Mouse (Mus musculus) midbrain, embryonic 10.5 days (tissue): ENCODE data around the gene Tent4a. TPM values are rescaled to one million over a fixed set of nuclear protein-coding genes. Genes with fewer than 3 reads are reported as not detected.

ENCODE experiments used
- DNase-seq: peaks from one replicate; pipeline ENCODE4 v3.0.0-alpha.2; 2017; ENCODE audit warnings: low spot score
- H3K27ac ChIP-seq: fragments of 300-500 bp; sonication (generic); replicated peaks from 2 replicates; pipeline ENCODE4 v1.5.1; 2016; ENCODE audit warnings: mild to moderate bottlenecking
- H3K27me3 ChIP-seq: fragments of 300-500 bp; sonication (generic); 2 replicates; pipeline ENCODE4 v1.6.1; 2016; ENCODE audit warnings: low read depth, mild to moderate bottlenecking; ENCODE audit not compliant: poor library complexity, severe bottlenecking
- H3K36me3 ChIP-seq: fragments of 300-500 bp; sonication (generic); 2 replicates; pipeline ENCODE4 v1.6.1; 2016; ENCODE audit warnings: mild to moderate bottlenecking, moderate library complexity
- H3K4me1 ChIP-seq: fragments of 300-500 bp; sonication (generic); 2 replicates; pipeline ENCODE4 v1.6.1; 2016
- H3K4me3 ChIP-seq: fragments of 300-500 bp; sonication (generic); 2 replicates; pipeline ENCODE4 v1.5.1; 2016; ENCODE audit warnings: mild to moderate bottlenecking, moderate library complexity
- H3K9me3 ChIP-seq: fragments of 300-500 bp; sonication (generic); replicated peaks from 2 replicates; pipeline ENCODE4 v1.6.1; 2016; ENCODE audit warnings: mild to moderate bottlenecking
- WGBS: fragments of 180-500 bp; shearing (Covaris S2); methylation state at CpG from one replicate; pipeline ENCODE4 v1.1.7; 2016; 5-methylcytosine and 5-hydroxymethylcytosine counted together
- polyA plus RNA-seq: library from polyadenylated mRNA; unstranded; fragments of >200 nt; fragmentation: Nextera tagmentation; extraction: Ambion mirVana; gene quantifications from 2 replicates; pipeline ENCODE4 v1.2.1, GENCODE M21; 2016

Tent4a gene
- polyA plus RNA-seq, 1 experiment from 2014 or later, result 4.9 TPM

- Histone ChIP-seq H3K27ac (no peak overlapping the region), H3K4me1 (peaks cover 31% of the 10 kb centered on the region), H3K4me3 (peak overlapping the region; percentile 49), H3K27me3 (peaks cover 72% of the 10 kb centered on the region), H3K9me3 (no peaks in the 10 kb centered on the region), H3K36me3 (no peaks in the 10 kb centered on the region)
- WGBS, result 4% methylated on average over 30 of the region's 30 CpGs
- DNase-seq, result peak; percentile 26
Measured at GRCm38 (mm10) chr13:69481634-69482505, 52.5 kb downstream of the Tent4a start.

- WGBS, result 13% methylated on average over 8 of the region's 8 CpGs
- no peak for DNase-seq
- Histone ChIP-seq H3K27ac (no peak overlapping the region), H3K36me3 (no peaks in the 10 kb centered on the region), H3K4me1 (peaks cover 22% of the 10 kb centered on the region), H3K4me3 (peak overlapping the region; percentile 49; the same call in 1 of the 2 replicates), H3K27me3 (peaks cover 64% of the 10 kb centered on the region), H3K9me3 (no peaks in the 10 kb centered on the region)
Measured at GRCm38 (mm10) chr13:69481026-69481425, 53.4 kb downstream of the Tent4a start.

DNA sequence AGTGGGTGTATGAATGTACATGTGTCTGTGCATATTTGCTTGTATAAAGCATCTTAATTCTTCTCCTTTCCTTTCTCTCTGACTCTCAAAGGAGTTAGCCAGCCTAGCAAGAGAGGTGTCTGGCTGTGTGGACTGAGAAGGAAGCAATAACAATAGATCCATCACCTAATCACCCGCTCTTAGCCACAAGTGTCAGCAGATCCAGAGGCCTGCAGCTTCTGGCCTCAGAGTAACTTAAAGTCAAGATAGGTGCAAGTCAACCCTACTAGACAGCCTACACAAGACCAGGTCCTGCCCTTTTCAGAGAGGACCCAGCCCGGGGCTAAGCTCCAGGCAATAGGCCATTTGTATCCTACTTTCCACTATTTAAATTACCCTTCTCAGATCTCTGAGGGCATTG is 54.5 kb downstream of the Tent4a start:
- no peak for DNase-seq
- Histone ChIP-seq H3K27me3 (peaks cover 52% of the 10 kb centered on the region), H3K4me1 (peaks cover 21% of the 10 kb centered on the region), H3K36me3 (no peaks in the 10 kb centered on the region), H3K9me3 (no peaks in the 10 kb centered on the region), H3K27ac (no peak overlapping the region), H3K4me3 (no peak overlapping the region)
- 77% methylated on average over 2 of the region's 2 CpGs for WGBS

- Histone ChIP-seq H3K27ac (no peak overlapping the region), H3K4me3 (no peak overlapping the region), H3K36me3 (no peaks in the 10 kb centered on the region), H3K9me3 (no peaks in the 10 kb centered on the region), H3K27me3 (peaks cover 42% of the 10 kb centered on the region), H3K4me1 (peaks cover 21% of the 10 kb centered on the region)
- 90% methylated on average over 6 of the region's 6 CpGs for WGBS
- DNase-seq, result no peak
Measured at GRCm38 (mm10) chr13:69478703-69479102, 55.7 kb downstream of the Tent4a start.

DNA sequence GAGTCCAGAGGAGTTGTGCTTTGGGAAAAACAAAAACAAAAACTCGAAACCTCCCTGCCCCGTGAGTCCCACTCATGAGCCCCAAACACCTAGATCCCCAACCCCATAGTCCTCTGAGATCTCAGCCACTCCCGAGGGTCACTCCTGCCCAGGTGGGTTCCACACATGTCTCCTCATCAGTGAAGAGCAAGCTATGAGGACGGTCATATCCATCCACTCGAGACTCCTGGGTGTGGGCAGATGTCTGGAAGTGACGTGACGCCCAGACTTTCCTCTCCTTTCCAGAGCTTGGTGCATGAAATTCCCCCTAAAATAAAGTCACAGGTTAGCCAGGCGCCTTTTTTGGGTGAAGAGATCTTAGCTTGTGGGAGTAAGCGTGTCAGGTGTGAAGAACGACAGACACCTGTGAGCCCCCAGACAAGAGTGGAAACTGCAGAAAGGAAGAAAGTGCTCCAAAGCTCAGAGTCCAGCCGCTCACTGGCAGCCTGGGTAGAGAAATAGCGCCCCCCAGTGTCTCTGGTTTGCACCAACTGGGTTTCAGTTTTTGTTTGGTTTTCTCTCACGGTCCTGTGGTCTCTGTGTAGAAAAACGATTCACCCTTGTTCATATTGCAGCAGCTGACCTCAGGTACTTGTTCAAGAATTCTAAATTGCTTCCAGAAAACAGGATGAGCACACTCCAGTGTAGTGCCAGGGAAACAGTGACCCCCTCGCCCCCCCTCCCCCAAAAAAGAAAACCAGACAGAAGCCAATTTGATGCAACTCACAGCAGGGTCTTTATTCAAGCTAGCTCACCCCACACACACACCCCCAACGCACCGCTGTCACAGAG is 73.6 kb downstream of the Tent4a start:
- peak; percentile 57 for DNase-seq
- WGBS, result 48% methylated on average over 17 of the region's 17 CpGs

GRCm38 (mm10) chr13:69459657-69460458 is 74.6 kb downstream of the Tent4a start:
- Histone ChIP-seq H3K4me1 (no peaks in the 10 kb centered on the region), H3K27me3 (no peaks in the 10 kb centered on the region), H3K27ac (no peak overlapping the region), H3K9me3 (no peaks in the 10 kb centered on the region), H3K36me3 (no peaks in the 10 kb centered on the region), H3K4me3 (no peak overlapping the region)
- 24% methylated on average over 8 of the region's 8 CpGs for WGBS
- peak; percentile 25 for DNase-seq

More for the DNA sequence above, 73.6 kb downstream of the Tent4a start:
- Histone ChIP-seq H3K4me3 (no peak overlapping the region), H3K27me3 (no peaks in the 10 kb centered on the region), H3K4me1 (no peaks in the 10 kb centered on the region), H3K9me3 (no peaks in the 10 kb centered on the region), H3K27ac (no peak overlapping the region), H3K36me3 (no peaks in the 10 kb centered on the region)

GRCm38 (mm10) chr13:69458891-69459290 is 75.5 kb downstream of the Tent4a start:
- 86% methylated on average over 2 of the region's 2 CpGs for WGBS

GRCm38 (mm10) chr13:69458461-69458860 is 76.0 kb downstream of the Tent4a start:
- no peaks in the 10 kb centered on the region for H3K36me3 ChIP-seq
- no peak for DNase-seq
- no peaks in the 10 kb centered on the region for H3K9me3 ChIP-seq
- no peaks in the 10 kb centered on the region for H3K27me3 ChIP-seq
- no peaks in the 10 kb centered on the region for H3K4me1 ChIP-seq
- H3K4me3 ChIP-seq, result no peak overlapping the region
- H3K27ac ChIP-seq, result no peak overlapping the region
- 94% methylated on average over 6 of the region's 6 CpGs for WGBS

More at GRCm38 (mm10) chr13:69458891-69459290, 75.5 kb downstream of the Tent4a start:
- Histone ChIP-seq H3K4me1 (no peaks in the 10 kb centered on the region), H3K4me3 (no peak overlapping the region), H3K9me3 (no peaks in the 10 kb centered on the region), H3K27me3 (no peaks in the 10 kb centered on the region), H3K36me3 (no peaks in the 10 kb centered on the region), H3K27ac (no peak overlapping the region)
- no peak for DNase-seq

DNA sequence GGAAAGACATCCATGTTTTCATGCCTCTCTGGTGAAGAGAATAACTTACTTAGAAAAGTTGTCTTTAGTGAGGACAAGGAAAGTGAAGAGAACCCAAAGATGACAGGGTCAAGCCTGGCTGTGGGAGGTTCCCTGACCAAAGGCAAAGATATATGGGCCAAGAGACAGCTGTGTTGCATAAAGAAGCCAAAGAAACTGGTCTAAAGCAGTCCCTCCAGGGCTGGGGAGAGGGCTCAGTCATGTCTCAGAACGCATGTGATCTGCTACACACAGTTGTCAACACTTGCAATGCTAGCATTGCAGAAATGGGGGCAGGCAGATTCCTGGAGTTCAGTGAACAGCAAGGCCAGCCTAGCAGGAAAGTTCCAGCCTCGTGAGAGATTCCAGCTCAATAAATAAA is 77.3 kb downstream of the Tent4a start:
- H3K27me3 ChIP-seq, result no peaks in the 10 kb centered on the region
- no peaks in the 10 kb centered on the region for H3K36me3 ChIP-seq
- DNase-seq, result no peak
- H3K4me3 ChIP-seq, result no peak overlapping the region
- H3K27ac ChIP-seq, result no peak overlapping the region
- H3K4me1 ChIP-seq, result no peaks in the 10 kb centered on the region
- H3K9me3 ChIP-seq, result no peaks in the 10 kb centered on the region
- 89% methylated on average over 2 of the region's 2 CpGs for WGBS

DNA sequence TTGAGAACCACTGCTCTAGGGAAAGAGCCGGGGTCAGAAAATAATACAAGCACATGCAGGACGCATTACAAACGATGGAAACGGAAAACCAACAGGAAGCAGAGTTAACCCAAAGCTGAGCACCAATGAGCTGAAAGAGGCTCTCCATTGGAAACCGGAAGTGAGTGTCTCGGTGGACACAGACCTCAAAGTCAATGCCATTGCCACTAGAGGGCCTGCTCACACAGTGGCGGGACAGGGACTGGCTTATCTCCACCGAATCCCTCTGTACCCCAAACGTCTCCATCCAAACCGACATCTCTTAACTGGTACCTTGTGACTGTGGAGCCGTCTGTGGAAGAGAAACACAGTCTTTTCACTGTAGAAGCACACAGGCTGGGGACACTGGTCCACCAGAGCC is 77.8 kb downstream of the Tent4a start:
- no peaks in the 10 kb centered on the region for H3K4me1 ChIP-seq
- no peak overlapping the region for H3K27ac ChIP-seq
- H3K36me3 ChIP-seq, result no peaks in the 10 kb centered on the region
- no peaks in the 10 kb centered on the region for H3K9me3 ChIP-seq
- H3K27me3 ChIP-seq, result no peaks in the 10 kb centered on the region
- DNase-seq, result no peak
- H3K4me3 ChIP-seq, result no peak overlapping the region
- WGBS, result 83% methylated on average over 11 of the region's 11 CpGs

DNA sequence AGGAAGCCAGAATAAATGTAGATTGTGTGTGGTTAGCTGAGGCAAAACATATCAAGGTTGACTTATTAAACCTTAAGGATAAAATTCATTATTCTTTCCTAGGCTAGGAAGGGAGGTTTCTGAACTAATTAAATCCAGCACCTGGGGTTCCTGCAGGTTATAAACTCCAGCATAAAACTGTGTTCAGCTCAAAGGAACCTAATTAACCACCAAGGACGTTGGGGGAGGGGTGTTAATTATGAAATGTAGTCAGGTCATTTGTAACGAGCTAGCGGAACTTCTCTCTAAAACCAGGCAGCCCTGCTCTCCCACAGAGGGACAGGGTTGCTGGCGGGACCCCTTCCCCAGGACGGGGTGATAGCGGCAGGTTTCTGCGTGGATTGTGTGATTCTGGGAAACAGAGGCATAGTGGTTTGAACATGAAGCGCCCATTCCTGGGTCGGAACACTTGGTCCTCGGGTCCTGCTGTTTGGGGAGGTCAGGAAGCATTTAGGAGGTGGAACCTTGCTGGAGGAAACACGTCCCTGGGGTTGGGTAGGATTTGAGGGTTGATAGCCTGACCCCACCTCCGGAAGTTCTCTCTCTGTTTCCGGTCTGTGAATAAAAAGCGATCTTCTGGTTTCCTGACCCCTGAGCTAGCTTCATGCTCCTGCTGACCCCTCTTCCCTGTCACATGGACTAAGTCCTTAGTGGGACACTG is 78.8 kb downstream of the Tent4a start:
- Histone ChIP-seq H3K4me3 (no peak overlapping the region), H3K9me3 (no peaks in the 10 kb centered on the region), H3K36me3 (no peaks in the 10 kb centered on the region), H3K27me3 (no peaks in the 10 kb centered on the region), H3K27ac (no peak overlapping the region), H3K4me1 (no peaks in the 10 kb centered on the region)
- WGBS, result 88% methylated on average over 14 of the region's 14 CpGs
- no peak for DNase-seq
